Mouse (Mus musculus): ENCODE data around the gene Cspg5. TPM values are rescaled to one million over a fixed set of nuclear protein-coding genes. Genes with fewer than 3 reads are reported as not detected.
A peak's percentile ranks its signal among the peaks of the same experiment; 100 is the strongest.

Gene Cspg5
- polyA plus RNA-seq, 1 experiment from 2014 or later = 2.1 TPM

GRCm38 (mm10) chr9:110234962-110235361 is 8.6 kb upstream of the Cspg5 start:
- H3K36me3 ChIP-seq (replicated peaks) = peaks cover 98% of the 10 kb centered on the region
- H3K4me3 ChIP-seq = no peak overlapping the region
- H3K4me1 ChIP-seq = no peaks in the 10 kb centered on the region
- H3K9me3 ChIP-seq = no peaks in the 10 kb centered on the region
- H3K27me3 ChIP-seq (replicated peaks; ENCODE audit: low read depth, poor library complexity, severe bottlenecking) = no peaks in the 10 kb centered on the region
- DNase-seq (ENCODE audit: low spot score) = no peak
- no peak overlapping the region for H3K27ac ChIP-seq (replicated peaks)
- WGBS = 95% methylated on average over 6 of the region's 6 CpGs

GRCm38 (mm10) chr9:110244567-110244888 is 945 bp downstream of the Cspg5 start:
- WGBS = 25% methylated on average over 7 of the region's 7 CpGs
- Histone ChIP-seq H3K36me3 (replicated peaks) (peaks cover 28% of the 10 kb centered on the region), H3K27ac (replicated peaks) (no peak overlapping the region), H3K27me3 (replicated peaks; ENCODE audit: low read depth, poor library complexity, severe bottlenecking) (peaks cover 62% of the 10 kb centered on the region), H3K4me1 (peaks cover 27% of the 10 kb centered on the region), H3K4me3 (peak overlapping the region; percentile 78), H3K9me3 (no peaks in the 10 kb centered on the region)
- DNase-seq (ENCODE audit: low spot score) = peak; percentile 24

GRCm38 (mm10) chr9:110244889-110245589 is 1.5 kb downstream of the Cspg5 start:
- Histone ChIP-seq H3K36me3 (replicated peaks) (peaks cover 25% of the 10 kb centered on the region), H3K4me3 (peak overlapping the region; percentile 78), H3K4me1 (peaks cover 32% of the 10 kb centered on the region), H3K9me3 (no peaks in the 10 kb centered on the region), H3K27ac (replicated peaks) (peak overlapping the region; percentile 72), H3K27me3 (replicated peaks; ENCODE audit: low read depth, poor library complexity, severe bottlenecking) (peaks cover 62% of the 10 kb centered on the region)
- DNase-seq (ENCODE audit: low spot score) = peak; percentile 57
- 1% methylated on average over 93 of the region's 93 CpGs for WGBS

GRCm38 (mm10) chr9:110245590-110246320 is 2.2 kb downstream of the Cspg5 start:
- Histone ChIP-seq H3K27me3 (replicated peaks; ENCODE audit: low read depth, poor library complexity, severe bottlenecking) (peaks cover 64% of the 10 kb centered on the region), H3K4me3 (peak overlapping the region; percentile 78), H3K9me3 (no peaks in the 10 kb centered on the region), H3K4me1 (peaks cover 39% of the 10 kb centered on the region), H3K36me3 (replicated peaks) (peaks cover 18% of the 10 kb centered on the region), H3K27ac (replicated peaks) (peak overlapping the region; percentile 72)
- WGBS = 2% methylated on average over 40 of the region's 40 CpGs
- DNase-seq (ENCODE audit: low spot score) = peak; percentile 72

GRCm38 (mm10) chr9:110246321-110246640 is 2.7 kb downstream of the Cspg5 start:
- Histone ChIP-seq H3K4me3 (peak overlapping the region; percentile 78), H3K27me3 (replicated peaks; ENCODE audit: low read depth, poor library complexity, severe bottlenecking) (peaks cover 66% of the 10 kb centered on the region), H3K4me1 (peaks cover 43% of the 10 kb centered on the region), H3K9me3 (no peaks in the 10 kb centered on the region), H3K27ac (replicated peaks) (0 out of 2 replicates have a peak overlapping the region, but pooled peaks have one; percentile 72), H3K36me3 (replicated peaks) (peaks cover 12% of the 10 kb centered on the region)
- DNase-seq (ENCODE audit: low spot score) = no peak
- WGBS = 49% methylated on average over 13 of the region's 13 CpGs

- no peak overlapping the region; the same call in 1 of the 2 replicates for H3K27ac ChIP-seq (replicated peaks)
- H3K27me3 ChIP-seq (replicated peaks; ENCODE audit: low read depth, poor library complexity, severe bottlenecking) = peaks cover 58% of the 10 kb centered on the region
- DNase-seq (ENCODE audit: low spot score) = no peak
- no peaks in the 10 kb centered on the region for H3K9me3 ChIP-seq
- peaks cover 5% of the 10 kb centered on the region for H3K36me3 ChIP-seq (replicated peaks)
- WGBS = 81% methylated on average over 10 of the region's 10 CpGs
- H3K4me3 ChIP-seq = no peak overlapping the region; the same call in 1 of the 2 replicates
- peaks cover 43% of the 10 kb centered on the region for H3K4me1 ChIP-seq
Observed at GRCm38 (mm10) chr9:110247049-110247448, 3.5 kb downstream of the Cspg5 start.

- H3K4me3 ChIP-seq = no peak overlapping the region
- DNase-seq (ENCODE audit: low spot score) = no peak
- peaks cover 43% of the 10 kb centered on the region for H3K4me1 ChIP-seq
- no peaks in the 10 kb centered on the region for H3K36me3 ChIP-seq (replicated peaks)
- H3K9me3 ChIP-seq = no peaks in the 10 kb centered on the region
- WGBS = 86% methylated on average over 2 of the region's 2 CpGs
- H3K27me3 ChIP-seq (replicated peaks; ENCODE audit: low read depth, poor library complexity, severe bottlenecking) = peaks cover 41% of the 10 kb centered on the region
- H3K27ac ChIP-seq (replicated peaks) = 0 out of 2 replicates have a peak overlapping the region, but pooled peaks have one; percentile 75
Observed at GRCm38 (mm10) chr9:110248861-110249260, 5.3 kb downstream of the Cspg5 start.

GRCm38 (mm10) chr9:110249823-110250543 is 6.4 kb downstream of the Cspg5 start:
- Histone ChIP-seq H3K4me1 (peaks cover 37% of the 10 kb centered on the region), H3K9me3 (no peaks in the 10 kb centered on the region), H3K4me3 (peak overlapping the region; percentile 23), H3K27ac (replicated peaks) (peak overlapping the region; percentile 75), H3K36me3 (replicated peaks) (no peaks in the 10 kb centered on the region), H3K27me3 (replicated peaks; ENCODE audit: low read depth, poor library complexity, severe bottlenecking) (peaks cover 30% of the 10 kb centered on the region)
- WGBS = 11% methylated on average over 11 of the region's 11 CpGs
- peak; percentile 39 for DNase-seq (ENCODE audit: low spot score)

GRCm38 (mm10) chr9:110250776-110251175 is 7.2 kb downstream of the Cspg5 start:
- H3K36me3 ChIP-seq (replicated peaks) = no peaks in the 10 kb centered on the region
- H3K4me3 ChIP-seq = no peak overlapping the region
- H3K4me1 ChIP-seq = peaks cover 36% of the 10 kb centered on the region
- peaks cover 22% of the 10 kb centered on the region for H3K27me3 ChIP-seq (replicated peaks; ENCODE audit: low read depth, poor library complexity, severe bottlenecking)
- DNase-seq (ENCODE audit: low spot score) = no peak
- 90% methylated on average over 14 of the region's 14 CpGs for WGBS
- no peaks in the 10 kb centered on the region for H3K9me3 ChIP-seq
- peak overlapping the region; percentile 75; the same call in 1 of the 2 replicates for H3K27ac ChIP-seq (replicated peaks)

GRCm38 (mm10) chr9:110255407-110256019 is 11.9 kb downstream of the Cspg5 start:
- peaks cover 26% of the 10 kb centered on the region for H3K4me1 ChIP-seq
- H3K27ac ChIP-seq (replicated peaks) = peak overlapping the region; percentile 2
- 73% methylated on average over 15 of the region's 15 CpGs for WGBS
- H3K36me3 ChIP-seq (replicated peaks) = no peaks in the 10 kb centered on the region; the same call in 1 of the 2 replicates
- no peaks in the 10 kb centered on the region for H3K9me3 ChIP-seq
- DNase-seq (ENCODE audit: low spot score) = peak; percentile 38
- no peak overlapping the region for H3K4me3 ChIP-seq
- 0 out of 2 replicates have a peak, but pooled peaks cover 5% of the 10 kb centered on the region for H3K27me3 ChIP-seq (replicated peaks; ENCODE audit: low read depth, poor library complexity, severe bottlenecking)

GRCm38 (mm10) chr9:110258646-110259045 is 15.1 kb downstream of the Cspg5 start:
- Histone ChIP-seq H3K27ac (replicated peaks) (no peak overlapping the region), H3K9me3 (no peaks in the 10 kb centered on the region)
- WGBS = 82% methylated on average over 6 of the region's 6 CpGs

GRCm38 (mm10) chr9:110259118-110259517 is 15.5 kb downstream of the Cspg5 start:
- WGBS = 82% methylated on average over 3 of the region's 3 CpGs
- Histone ChIP-seq H3K4me3 (no peak overlapping the region), H3K27ac (replicated peaks) (no peak overlapping the region)

More at GRCm38 (mm10) chr9:110258646-110259045, 15.1 kb downstream of the Cspg5 start:
- Histone ChIP-seq H3K4me1 (peaks cover 20% of the 10 kb centered on the region), H3K36me3 (replicated peaks) (no peaks in the 10 kb centered on the region; the same call in 1 of the 2 replicates), H3K27me3 (replicated peaks; ENCODE audit: low read depth, poor library complexity, severe bottlenecking) (no peaks in the 10 kb centered on the region), H3K4me3 (no peak overlapping the region)
- DNase-seq (ENCODE audit: low spot score) = no peak

More at GRCm38 (mm10) chr9:110259118-110259517, 15.5 kb downstream of the Cspg5 start:
- H3K4me1 ChIP-seq = peaks cover 20% of the 10 kb centered on the region
- H3K9me3 ChIP-seq = no peaks in the 10 kb centered on the region
- H3K27me3 ChIP-seq (replicated peaks; ENCODE audit: low read depth, poor library complexity, severe bottlenecking) = no peaks in the 10 kb centered on the region
- no peak for DNase-seq (ENCODE audit: low spot score)
- no peaks in the 10 kb centered on the region; the same call in 1 of the 2 replicates for H3K36me3 ChIP-seq (replicated peaks)
